In genomic region chr17:31827206-31827605, GRCm38 (mm10) we compare ENCODE assay signal across 8 mouse cellular contexts. TPM values are rescaled to one million over a fixed set of nuclear protein-coding genes. Genes with fewer than 3 reads are reported as not detected.
DNase-seq lines count a peak whose midpoint lies in the region; ATAC-seq and TF ChIP-seq lines count a peak whose summit lies in the region.

No protein-coding gene starts in this region.

- no peak overlapping the region for H3K9ac ChIP-seq in hindbrain, embryonic 16.5 days (ENCODE audit: low read depth, low read length)
- no peak overlapping the region for H3K9ac ChIP-seq in liver, adult 2 months (ENCODE audit: low read depth, low read length)

- peak; percentile 58 for DNase-seq in urinary bladder, postnatal 25 days (ENCODE audit: low spot score)
- DNase-seq in urinary bladder, adult 2 months (ENCODE audit: low spot score) = no peak
- peak; percentile 79 for DNase-seq in gastrocnemius, adult 2 months
- no peak for DNase-seq in liver, adult 2 months (ENCODE audit: extremely low read depth, low read depth, low spot score)
- DNase-seq in retina, postnatal 7 days (ENCODE audit: low read depth, low spot score) = peak; percentile 25
- DNase-seq in thymus, postnatal 4 days = no peak
- no peak for DNase-seq in thymus, postnatal 0 days (ENCODE audit: low spot score)

- ATAC-seq in hindbrain, embryonic 16.5 days = peak; percentile 81

- no peaks in the 10 kb centered on the region for H3K36me3 ChIP-seq in hindbrain, embryonic 16.5 days (ENCODE audit: control insufficient read depth, insufficient read depth, low read length)
- H3K36me3 ChIP-seq in liver, adult 2 months (ENCODE audit: control insufficient read depth, insufficient read depth, low read length) = no peaks in the 10 kb centered on the region

- no peaks in the 10 kb centered on the region for H3K27me3 ChIP-seq in hindbrain, embryonic 16.5 days (replicated peaks; ENCODE audit: control insufficient read depth, insufficient read depth, low read length)
- no peaks in the 10 kb centered on the region for H3K27me3 ChIP-seq in liver, adult 2 months (ENCODE audit: control insufficient read depth, insufficient read depth, low read length)

- WGBS in hindbrain, embryonic 16.5 days = 59% methylated on average over 5 of the region's 5 CpGs
- WGBS in liver, adult 2 months = 19% methylated on average over 5 of the region's 5 CpGs

- no peaks in the 10 kb centered on the region for H3K9me3 ChIP-seq in hindbrain, embryonic 16.5 days (ENCODE audit: control insufficient read depth, low read length)

- peak overlapping the region; percentile 71 for H3K27ac ChIP-seq in gastrocnemius, adult 2 months
- H3K27ac ChIP-seq in hindbrain, embryonic 16.5 days (ENCODE audit: low read depth, low read length) = peak overlapping the region; percentile 26; the same call in 1 of the 2 replicates
- H3K27ac ChIP-seq in liver, adult 2 months (replicated peaks; ENCODE audit: insufficient read depth, low read depth, low read length) = 0 out of 2 replicates have a peak overlapping the region, but pooled peaks have one; percentile 14

- no peaks in the 10 kb centered on the region for H3K79me2 ChIP-seq in liver, adult 2 months (ENCODE audit: control insufficient read depth, insufficient read depth, low read length)

- H3K4me2 ChIP-seq in hindbrain, embryonic 16.5 days (ENCODE audit: low read length) = no peak overlapping the region

- peaks cover 10% of the 10 kb centered on the region; the same call in 1 of the 2 replicates for H3K4me1 ChIP-seq in hindbrain, embryonic 16.5 days (ENCODE audit: control insufficient read depth, insufficient read depth, low read depth, low read length)
- H3K4me1 ChIP-seq in liver, adult 2 months (ENCODE audit: control insufficient read depth, insufficient read depth, low read length) = peaks cover 3% of the 10 kb centered on the region; the same call in 1 of the 2 replicates

- TF ChIP-seq POLR2A in liver, adult 2 months (IDR thresholded peaks at IDR 0.05; ENCODE audit: extremely low read depth, insufficient read depth, low read length) = no peak

- intact Hi-C loops in gastrocnemius, adult 2 months (cut with DNase I) = no loop called here

- no peak overlapping the region for H3K4me3 ChIP-seq in gastrocnemius, adult 2 months
- no peak overlapping the region for H3K4me3 ChIP-seq in hindbrain, embryonic 16.5 days (ENCODE audit: low read length)
- no peak overlapping the region for H3K4me3 ChIP-seq in liver, adult 2 months (ENCODE audit: insufficient read depth, low read depth, low read length)

- no peak for TF ChIP-seq CTCF in gastrocnemius, adult 2 months (IDR thresholded peaks at IDR 0.05)
- no peak for TF ChIP-seq CTCF in liver, adult 2 months (IDR thresholded peaks at IDR 0.05; ENCODE audit: low read depth, low read length)

RNA-seq across cellular contexts. Expression of gene Sik1, which starts 28.4 kb away (rescaled TPM):
- 32.3 and 34.9 TPM in 2 replicates for polyA plus RNA-seq in urinary bladder, adult 2 months (2012; rRNA removed)
- 10 to 100 TPM; 13.4 to 58.6 TPM for total RNA-seq in gastrocnemius, adult 2 months (2021)
- polyA plus RNA-seq in hindbrain, embryonic 16.5 days (2015; fragmentation: Nextera tagmentation; extraction: Ambion mirVana) = 16.2 and 17.4 TPM in 2 replicates
- 2.7 and 6.6 TPM in 2 replicates for total RNA-seq in liver, adult 2 months (2014; rRNA removed)
- polyA plus RNA-seq in liver, adult 2 months (2012; rRNA removed) = 8.0 and 10.5 TPM in 2 replicates
- 12.4 and 14.2 TPM in 2 replicates for polyA plus RNA-seq in thymus, postnatal 0 days (2015; fragmentation: Nextera tagmentation; extraction: Ambion mirVana)

Comparison
In these comparisons a context has a peak if more than half of its experiments do, and no peak if none do; other contexts are left out.
1. DNase-seq: peak in urinary bladder, postnatal 25 days (single experiment), gastrocnemius, adult 2 months (single experiment) and retina, postnatal 7 days (single experiment); none in urinary bladder, adult 2 months (single experiment), liver, adult 2 months (single experiment), thymus, postnatal 4 days (single experiment) and thymus, postnatal 0 days (single experiment).
2. H3K27ac ChIP-seq: peak in every context shown above with its lines; median percentile 71 in gastrocnemius, adult 2 months; 26 in hindbrain, embryonic 16.5 days; 14 in liver, adult 2 months.